Mouse (Mus musculus) intestine, embryonic 14.5 days (tissue): ENCODE data around the gene Gfral. TPM values are rescaled to one million over a fixed set of nuclear protein-coding genes. Genes with fewer than 3 reads are reported as not detected.
"Not testable (repeated sequence)": the region's sequence is repeated elsewhere in the genome, so short reads cannot be mapped to it uniquely, and the experiment has no call there.

Experiments
- ATAC-seq: fragments of 200-750 bp; cut with Nextera tagmentation; replicated peaks from 2 replicates; pipeline ENCODE4 v1.8.0; 2017; ENCODE audit warnings: low read depth, moderate number of reproducible peaks, moderate TSS enrichment, moderate library complexity; ENCODE audit not compliant: low FRiP score, low TSS enrichment
- DNase-seq: peaks from one replicate; pipeline ENCODE4 v3.0.0-alpha.2; 2018; ENCODE audit warnings: low spot score
- H3K27ac ChIP-seq: fragments of 300-500 bp; sonication (generic); 2 replicates; pipeline ENCODE4 v1.5.1; 2014; ENCODE audit warnings: low read depth, mild to moderate bottlenecking, control low read depth
- H3K27me3 ChIP-seq: fragments of 300-500 bp; sonication (generic); replicated peaks from 2 replicates; pipeline ENCODE4 v1.6.1; 2014; ENCODE audit warnings: low read length, control low read depth; ENCODE audit not compliant: control insufficient read depth, insufficient read depth
- H3K36me3 ChIP-seq: fragments of 300-500 bp; sonication (generic); 2 replicates; pipeline ENCODE4 v1.6.1; 2014; ENCODE audit warnings: low read length, control low read depth; ENCODE audit not compliant: control insufficient read depth, insufficient read depth
- H3K4me1 ChIP-seq: fragments of 300-500 bp; sonication (generic); replicated peaks from 2 replicates; pipeline ENCODE4 v1.6.1; 2014; ENCODE audit warnings: low read length, control low read depth, mixed read lengths; ENCODE audit not compliant: control insufficient read depth, insufficient read depth
- H3K4me2 ChIP-seq: fragments of 300-500 bp; sonication (generic); 2 replicates; pipeline ENCODE4 v1.6.1; 2014; ENCODE audit warnings: low read length
- H3K4me3 ChIP-seq: fragments of 300-500 bp; sonication (generic); 2 replicates; pipeline ENCODE4 v1.5.1; 2014; ENCODE audit warnings: low read depth, low read length, control low read depth, mixed read lengths
- H3K9ac ChIP-seq: fragments of 300-500 bp; sonication (generic); 2 replicates; pipeline ENCODE4 v1.6.1; 2014; ENCODE audit warnings: mild to moderate bottlenecking, low read length
- H3K9me3 ChIP-seq: fragments of 300-500 bp; sonication (generic); 2 replicates; pipeline ENCODE4 v1.6.1; 2016; ENCODE audit warnings: low read length, control low read depth; ENCODE audit not compliant: control insufficient read depth
- WGBS: fragments of 180-500 bp; shearing (Covaris S2); extraction: QIAGEN DNeasy Blood & Tissue Kit; methylation state at CpG from one replicate; pipeline ENCODE4 v1.1.7; 2014; 5-methylcytosine and 5-hydroxymethylcytosine counted together
- polyA plus RNA-seq: library from polyadenylated mRNA; unstranded; fragments of >200 nt; fragmentation: Nextera tagmentation; extraction: Ambion mirVana; gene quantifications from 2 replicates; pipeline ENCODE4 v1.2.1, GENCODE M21; 2014

Gene Gfral
- polyA plus RNA-seq, 1 experiment from 2014 or later: not detected

- H3K27me3 ChIP-seq: no peaks in the 10 kb centered on the region
- H3K36me3 ChIP-seq: no peaks in the 10 kb centered on the region
- H3K4me1 ChIP-seq: no peaks in the 10 kb centered on the region
- no peak overlapping the region for H3K9ac ChIP-seq
- no peak overlapping the region for H3K27ac ChIP-seq
- ATAC-seq (no peak), DNase-seq (no peak)
- no peaks in the 10 kb centered on the region for H3K9me3 ChIP-seq
- H3K4me2 ChIP-seq: no peak overlapping the region
- 67% methylated on average over 3 of the region's 3 CpGs for WGBS
- H3K4me3 ChIP-seq: no peak overlapping the region
Observed at GRCm38 (mm10) chr9:76145593-76145992, 67.9 kb downstream of the Gfral start.

GRCm38 (mm10) chr9:76138378-76139109 is 74.9 kb downstream of the Gfral start:
- ATAC-seq (0 out of 2 replicates have a peak, but pooled peaks have one; percentile 19), DNase-seq (peak; percentile 53)
- WGBS: 77% methylated on average over 3 of the region's 3 CpGs

GRCm38 (mm10) chr9:76134042-76134441 is 79.4 kb downstream of the Gfral start:
- H3K27ac ChIP-seq: no peak overlapping the region
- no peaks in the 10 kb centered on the region for H3K9me3 ChIP-seq
- H3K27me3 ChIP-seq: no peaks in the 10 kb centered on the region
- no peaks in the 10 kb centered on the region for H3K4me1 ChIP-seq
- no peak overlapping the region for H3K9ac ChIP-seq
- DNase-seq: no peak
- no peak for ATAC-seq
- WGBS: 87% methylated on average over 6 of the region's 6 CpGs
- no peak overlapping the region for H3K4me3 ChIP-seq
- no peaks in the 10 kb centered on the region for H3K36me3 ChIP-seq
- no peak overlapping the region for H3K4me2 ChIP-seq

More at GRCm38 (mm10) chr9:76138378-76139109, 74.9 kb downstream of the Gfral start:
- Histone ChIP-seq H3K4me2 (no peak overlapping the region), H3K4me3 (no peak overlapping the region), H3K27me3 (no peaks in the 10 kb centered on the region), H3K36me3 (no peaks in the 10 kb centered on the region), H3K4me1 (no peaks in the 10 kb centered on the region), H3K9ac (no peak overlapping the region), H3K27ac (no peak overlapping the region), H3K9me3 (no peaks in the 10 kb centered on the region)

GRCm38 (mm10) chr9:76129353-76129752 is 84.1 kb downstream of the Gfral start:
- Histone ChIP-seq H3K9me3 (no peaks in the 10 kb centered on the region), H3K27me3 (no peaks in the 10 kb centered on the region), H3K9ac (no peak overlapping the region), H3K4me3 (no peak overlapping the region), H3K4me1 (no peaks in the 10 kb centered on the region), H3K27ac (no peak overlapping the region), H3K36me3 (no peaks in the 10 kb centered on the region), H3K4me2 (no peak overlapping the region)
- WGBS: 77% methylated on average over 1 of the region's 1 CpGs
- no peak for ATAC-seq
- DNase-seq: no peak

GRCm38 (mm10) chr9:76124249-76124648 is 89.2 kb downstream of the Gfral start:
- H3K27me3 ChIP-seq: no peaks in the 10 kb centered on the region
- H3K4me1 ChIP-seq: no peaks in the 10 kb centered on the region
- ATAC-seq (no peak), DNase-seq (no peak)
- H3K4me2 ChIP-seq: no peak overlapping the region
- 77% methylated on average over 4 of the region's 4 CpGs for WGBS
- no peaks in the 10 kb centered on the region for H3K9me3 ChIP-seq
- H3K9ac ChIP-seq: no peak overlapping the region
- H3K27ac ChIP-seq: no peak overlapping the region
- H3K36me3 ChIP-seq: no peaks in the 10 kb centered on the region
- no peak overlapping the region for H3K4me3 ChIP-seq

- not testable (repeated sequence) for H3K4me3 ChIP-seq, H3K9ac ChIP-seq, H3K4me1 ChIP-seq, H3K4me2 ChIP-seq, H3K27ac ChIP-seq, H3K9me3 ChIP-seq, H3K27me3 ChIP-seq, H3K36me3 ChIP-seq
- DNase-seq (peak; percentile 71), ATAC-seq (0 out of 2 replicates have a peak, but pooled peaks have one; percentile 36)
- WGBS: 0% methylated on average over 2 of the region's 2 CpGs
Observed at GRCm38 (mm10) chr9:76122888-76123287, 90.6 kb downstream of the Gfral start.

Other genes with a start within 250 kb of the Gfral start
- gene Hmgcll1, start 198.8 kb downstream of the Gfral start, polyA plus RNA-seq: 2.2 and 3.7 TPM in 2 replicates
- gene Hcrtr2, start 110.2 kb upstream of the Gfral start, polyA plus RNA-seq: 0.04 and 0.12 TPM in 2 replicates